Mouse (Mus musculus): ENCODE measurements around the gene Haus2.

GRCm38 (mm10) chr2:120561524-120561923, 47.7 kb upstream of the Haus2 start:
- TF ChIP-seq CTCF (IDR thresholded peaks at IDR 0.05; ENCODE audit: control insufficient read depth, insufficient read depth, low read length), result no peak
- no peak for TF ChIP-seq POLR2A (IDR thresholded peaks at IDR 0.05; ENCODE audit: borderline replicate concordance, control insufficient read depth, low read depth, low read length)
